Mouse (Mus musculus) frontal cortex, postnatal 10 days (tissue): ENCODE measurements at regions not wholly inside any gene's neighbourhood (a gene's known extent, or its start where the extent isn't known, plus 50 kb on each side); places are given as distances from the start of the nearest gene placed in this dataset.

Source experiments
- DNase-seq, 2 experiments: peaks; one replicate each; pipeline ENCODE4 v3.0.0; 2022; ENCODE audit warnings: low spot score in 2 of 2, mixed read lengths in 1 of 2

GRCm38 (mm10) chr11:32990201-32990600, 157.0 kb downstream of the Fgf18 start:
- DNase-seq, result no peak

GRCm38 (mm10) chr11:32978899-32979298, 154.5 kb upstream of the Smim23 start:
- DNase-seq, result no peak

GRCm38 (mm10) chr11:32976572-32976971, 152.2 kb upstream of the Smim23 start:
- no peak for DNase-seq

- DNase-seq, result no peak
Measured at GRCm38 (mm10) chr11:32973453-32973852, 149.0 kb upstream of the Smim23 start.

- no peak for DNase-seq
Measured at GRCm38 (mm10) chr11:32965418-32965817, 141.0 kb upstream of the Smim23 start.

- DNase-seq, result peak; percentile 34 to 44
Measured at GRCm38 (mm10) chr11:32963625-32964293, 139.4 kb upstream of the Smim23 start.

GRCm38 (mm10) chr11:32961600-32961999, 137.2 kb upstream of the Smim23 start:
- DNase-seq, result no peak

GRCm38 (mm10) chr11:32958961-32959360, 134.6 kb upstream of the Smim23 start:
- DNase-seq, result no peak

GRCm38 (mm10) chr11:32956993-32957392, 132.6 kb upstream of the Smim23 start:
- peak; percentile 15 to 37 for DNase-seq

- no peak for DNase-seq
Measured at GRCm38 (mm10) chr11:32952271-32952670, 127.9 kb upstream of the Smim23 start.

GRCm38 (mm10) chr11:32948132-32948531, 123.7 kb upstream of the Smim23 start:
- no peak for DNase-seq

- no peak for DNase-seq
Measured at GRCm38 (mm10) chr11:32946481-32947001, 122.1 kb upstream of the Smim23 start.

- DNase-seq, result no peak
Measured at GRCm38 (mm10) chr11:32945071-32945470, 120.7 kb upstream of the Smim23 start.

GRCm38 (mm10) chr11:32941331-32942009, 117.1 kb upstream of the Smim23 start:
- peak in 1 of 2 experiments; percentile 13 for DNase-seq

- no peak for DNase-seq
Measured at GRCm38 (mm10) chr11:32939102-32939501, 114.7 kb upstream of the Smim23 start.

- DNase-seq, result no peak
Measured at GRCm38 (mm10) chr11:32937167-32937566, 112.8 kb upstream of the Smim23 start.

- no peak for DNase-seq
Measured at GRCm38 (mm10) chr11:32931928-32932327, 107.5 kb upstream of the Smim23 start.

GRCm38 (mm10) chr11:32931018-32931417, 106.6 kb upstream of the Smim23 start:
- no peak for DNase-seq

GRCm38 (mm10) chr11:32928837-32929236, 104.4 kb upstream of the Smim23 start:
- no peak for DNase-seq

- DNase-seq, result no peak
Measured at GRCm38 (mm10) chr11:32925421-32926271, 101.2 kb upstream of the Smim23 start.

- no peak for DNase-seq
Measured at GRCm38 (mm10) chr11:32924932-32925331, 100.5 kb upstream of the Smim23 start.

- no peak for DNase-seq
Measured at GRCm38 (mm10) chr11:32913071-32913470, 88.7 kb upstream of the Smim23 start.
